Mouse (Mus musculus) embryonic facial prominence, embryonic 12.5 days (tissue): ENCODE results near the gene Fancd2os. TPM values are rescaled to one million over a fixed set of nuclear protein-coding genes. Genes with fewer than 3 reads are reported as not detected.

Source experiments
- ATAC-seq: fragments of 200-750 bp; cut with Nextera tagmentation; 2 replicates; pipeline ENCODE4 v1.8.0; 2017; ENCODE audit not compliant: insufficient number of reproducible peaks, insufficient read depth, low FRiP score, low TSS enrichment
- H3K27ac ChIP-seq: fragments of 300-500 bp; sonication (generic); 2 replicates; pipeline ENCODE4 v1.5.1; 2016; ENCODE audit warnings: mild to moderate bottlenecking
- H3K27me3 ChIP-seq: fragments of 300-500 bp; sonication (generic); 2 replicates; pipeline ENCODE4 v1.6.1; 2016; ENCODE audit warnings: mild to moderate bottlenecking, moderate library complexity
- H3K36me3 ChIP-seq: fragments of 300-500 bp; sonication (generic); 2 replicates; pipeline ENCODE4 v1.6.1; 2016; ENCODE audit warnings: mild to moderate bottlenecking
- H3K4me1 ChIP-seq: fragments of 300-500 bp; sonication (generic); 2 replicates; pipeline ENCODE4 v1.6.1; 2016
- H3K4me2 ChIP-seq: fragments of 300-500 bp; sonication (generic); replicated peaks from 2 replicates; pipeline ENCODE4 v1.6.1; 2016; ENCODE audit warnings: mild to moderate bottlenecking, moderate library complexity
- H3K4me3 ChIP-seq: fragments of 300-500 bp; sonication (generic); 2 replicates; pipeline ENCODE4 v1.5.1; 2016; ENCODE audit warnings: mild to moderate bottlenecking
- H3K9ac ChIP-seq: fragments of 300-500 bp; sonication (generic); 2 replicates; pipeline ENCODE4 v1.6.1; 2016; ENCODE audit warnings: mild to moderate bottlenecking, moderate library complexity
- H3K9me3 ChIP-seq: fragments of 300-500 bp; sonication (generic); 2 replicates; pipeline ENCODE4 v1.6.1; 2016; ENCODE audit warnings: mild to moderate bottlenecking, moderate library complexity
- WGBS: fragments of 180-500 bp; shearing (Covaris S2); methylation state at CpG from one replicate; pipeline ENCODE4 v1.1.7; 2016; 5-methylcytosine and 5-hydroxymethylcytosine counted together
- polyA plus RNA-seq: library from polyadenylated mRNA; unstranded; fragments of >200 nt; fragmentation: Nextera tagmentation; extraction: Ambion mirVana; gene quantifications from 2 replicates; pipeline ENCODE4 v1.2.1, GENCODE M21; 2016

Fancd2os gene
- polyA plus RNA-seq = 0.13 TPM in 1 of 2 replicates, not detected in the other

- Histone ChIP-seq H3K4me1 (peaks cover 4% of the 10 kb centered on the region), H3K36me3 (0 out of 2 replicates have a peak, but pooled peaks cover 2% of the 10 kb centered on the region), H3K9me3 (no peaks in the 10 kb centered on the region), H3K27me3 (no peaks in the 10 kb centered on the region), H3K4me3 (no peak within 1 kb of the TSS), H3K9ac (no peak within 1 kb of the TSS), H3K27ac (no peak within 1 kb of the TSS), H3K4me2 (no peak within 1 kb of the TSS)
- 43% methylated on average over 23 of the region's 23 CpGs for WGBS
- no peak for ATAC-seq
Measured at GRCm38 (mm10) chr6:113600543-113601139, at the start of gene Fancd2os. Gene Fancd2os, minus strand, starts transcription at chr6:113600715.

GRCm38 (mm10) chr6:113650197-113650640 is 49.7 kb upstream of the Fancd2os start:
- Histone ChIP-seq H3K9ac (no peak overlapping the region), H3K27ac (no peak overlapping the region), H3K27me3 (no peaks in the 10 kb centered on the region), H3K4me2 (no peak overlapping the region), H3K4me1 (no peaks in the 10 kb centered on the region), H3K4me3 (no peak overlapping the region), H3K9me3 (no peaks in the 10 kb centered on the region), H3K36me3 (no peaks in the 10 kb centered on the region)
- WGBS = 74% methylated on average over 4 of the region's 4 CpGs
- no peak for ATAC-seq

- Histone ChIP-seq H3K36me3 (no peaks in the 10 kb centered on the region), H3K4me3 (no peak overlapping the region), H3K27ac (no peak overlapping the region), H3K27me3 (no peaks in the 10 kb centered on the region), H3K9ac (no peak overlapping the region), H3K4me1 (no peaks in the 10 kb centered on the region), H3K4me2 (no peak overlapping the region), H3K9me3 (no peaks in the 10 kb centered on the region)
- ATAC-seq = no peak
- 81% methylated on average over 7 of the region's 7 CpGs for WGBS
Measured at GRCm38 (mm10) chr6:113649346-113650196, 49.1 kb upstream of the Fancd2os start.

GRCm38 (mm10) chr6:113644808-113645207 is 44.3 kb upstream of the Fancd2os start:
- Histone ChIP-seq H3K36me3 (no peaks in the 10 kb centered on the region), H3K27me3 (no peaks in the 10 kb centered on the region), H3K9me3 (no peaks in the 10 kb centered on the region), H3K4me2 (no peak overlapping the region), H3K4me1 (no peaks in the 10 kb centered on the region), H3K4me3 (no peak overlapping the region), H3K27ac (no peak overlapping the region), H3K9ac (no peak overlapping the region)
- WGBS = 85% methylated on average over 8 of the region's 8 CpGs
- no peak for ATAC-seq

- ATAC-seq = no peak
- no peaks in the 10 kb centered on the region for H3K9me3 ChIP-seq
- H3K27me3 ChIP-seq = no peaks in the 10 kb centered on the region
- H3K4me2 ChIP-seq = no peak overlapping the region
- no peaks in the 10 kb centered on the region for H3K4me1 ChIP-seq
- 91% methylated on average over 2 of the region's 2 CpGs for WGBS
- no peak overlapping the region for H3K4me3 ChIP-seq
- no peaks in the 10 kb centered on the region for H3K36me3 ChIP-seq
- H3K9ac ChIP-seq = no peak overlapping the region
- no peak overlapping the region for H3K27ac ChIP-seq
Measured at GRCm38 (mm10) chr6:113643967-113644366, 43.5 kb upstream of the Fancd2os start.

GRCm38 (mm10) chr6:113643021-113643420 is 42.5 kb upstream of the Fancd2os start:
- 81% methylated on average over 4 of the region's 4 CpGs for WGBS
- H3K4me1 ChIP-seq = no peaks in the 10 kb centered on the region; the same call in 1 of the 2 replicates
- no peak overlapping the region for H3K9ac ChIP-seq
- no peak for ATAC-seq
- no peak overlapping the region for H3K27ac ChIP-seq
- no peaks in the 10 kb centered on the region for H3K27me3 ChIP-seq
- no peaks in the 10 kb centered on the region for H3K9me3 ChIP-seq
- no peak overlapping the region for H3K4me3 ChIP-seq
- H3K36me3 ChIP-seq = no peaks in the 10 kb centered on the region
- H3K4me2 ChIP-seq = no peak overlapping the region

- no peaks in the 10 kb centered on the region for H3K36me3 ChIP-seq
- H3K9ac ChIP-seq = no peak overlapping the region
- 85% methylated on average over 8 of the region's 8 CpGs for WGBS
Measured at GRCm38 (mm10) chr6:113642605-113643004, 42.1 kb upstream of the Fancd2os start.

GRCm38 (mm10) chr6:113639201-113639600 is 38.7 kb upstream of the Fancd2os start:
- Histone ChIP-seq H3K36me3 (no peaks in the 10 kb centered on the region), H3K9ac (no peak overlapping the region), H3K4me2 (no peak overlapping the region), H3K27ac (no peak overlapping the region), H3K4me3 (no peak overlapping the region), H3K4me1 (no peaks in the 10 kb centered on the region; the same call in 1 of the 2 replicates), H3K9me3 (no peaks in the 10 kb centered on the region), H3K27me3 (no peaks in the 10 kb centered on the region)
- 78% methylated on average over 4 of the region's 4 CpGs for WGBS
- no peak for ATAC-seq

More at GRCm38 (mm10) chr6:113642605-113643004, 42.1 kb upstream of the Fancd2os start:
- ATAC-seq = no peak
- Histone ChIP-seq H3K27ac (no peak overlapping the region), H3K9me3 (no peaks in the 10 kb centered on the region), H3K27me3 (no peaks in the 10 kb centered on the region), H3K4me1 (no peaks in the 10 kb centered on the region; the same call in 1 of the 2 replicates), H3K4me2 (no peak overlapping the region), H3K4me3 (no peak overlapping the region)

GRCm38 (mm10) chr6:113638302-113639040 is 38.0 kb upstream of the Fancd2os start, which contains the start of gene Irak2:
Gene Irak2, plus strand, starts transcription at chr6:113638467.
- no peaks in the 10 kb centered on the region; the same call in 1 of the 2 replicates for H3K4me1 ChIP-seq
- peak within 1 kb of the TSS; percentile 58 for H3K9ac ChIP-seq
- peak within 1 kb of the TSS; percentile 76 for H3K4me2 ChIP-seq
- H3K27me3 ChIP-seq = no peaks in the 10 kb centered on the region
- ATAC-seq = peak; percentile 79
- 7% methylated on average over 37 of the region's 37 CpGs for WGBS
- H3K4me3 ChIP-seq = peak within 1 kb of the TSS; percentile 50
- H3K27ac ChIP-seq = no peak within 1 kb of the TSS
- H3K36me3 ChIP-seq = no peaks in the 10 kb centered on the region
- H3K9me3 ChIP-seq = no peaks in the 10 kb centered on the region

GRCm38 (mm10) chr6:113632863-113633262 is 32.3 kb upstream of the Fancd2os start:
- no peaks in the 10 kb centered on the region for H3K4me1 ChIP-seq
- 94% methylated on average over 4 of the region's 4 CpGs for WGBS
- no peak overlapping the region for H3K4me3 ChIP-seq
- H3K9ac ChIP-seq = no peak overlapping the region
- no peak overlapping the region for H3K27ac ChIP-seq
- H3K4me2 ChIP-seq = no peak overlapping the region
- H3K36me3 ChIP-seq = peaks cover 47% of the 10 kb centered on the region
- H3K27me3 ChIP-seq = no peaks in the 10 kb centered on the region
- no peak for ATAC-seq
- no peaks in the 10 kb centered on the region for H3K9me3 ChIP-seq

GRCm38 (mm10) chr6:113630322-113630721 is 29.8 kb upstream of the Fancd2os start:
- Histone ChIP-seq H3K9ac (no peak overlapping the region), H3K36me3 (peaks cover 58% of the 10 kb centered on the region), H3K4me1 (peaks cover 8% of the 10 kb centered on the region), H3K4me3 (no peak overlapping the region), H3K9me3 (no peaks in the 10 kb centered on the region), H3K27ac (no peak overlapping the region), H3K4me2 (no peak overlapping the region), H3K27me3 (no peaks in the 10 kb centered on the region)
- ATAC-seq = no peak
- WGBS = 82% methylated on average over 5 of the region's 5 CpGs
